Mouse (Mus musculus): ENCODE measurements around the gene Fam19a1.

GRCm38 (mm10) chr6:96254815-96255214 is 141.9 kb downstream of the Fam19a1 start:
- TF ChIP-seq CTCF (conservative IDR thresholded peaks at IDR 0.05; ENCODE audit: insufficient read depth, insufficient read length, low read depth, low read length) (no peak), POLR2A (IDR thresholded peaks at IDR 0.05; ENCODE audit: low read depth, low read length) (no peak)

Data from kidney, adult 2 months (tissue).